In genomic region chr6:88928026-88928425, GRCm38 (mm10) we compare ENCODE assay signal across 10 mouse cellular contexts. TPM values are rescaled to one million over a fixed set of nuclear protein-coding genes. Genes with fewer than 3 reads are reported as not detected.
DNase-seq lines count a peak whose midpoint lies in the region; ATAC-seq lines count a peak whose summit lies in the region.
"Had no signal": no experiment of that assay in that cellular context is flagged by ENCODE, and none has a peak within 500 bp of the region (broad histone marks: within the 10 kb centered on the region; RNA-seq: fewer than 3 reads in every experiment).

No protein-coding gene starts in this region.

- no peaks in the 10 kb centered on the region for H3K36me3 ChIP-seq in heart, embryonic 12.5 days
- no peaks in the 10 kb centered on the region for H3K36me3 ChIP-seq in limb, embryonic 11.5 days (ENCODE audit: control insufficient read depth, insufficient read depth, low read length)
- H3K36me3 ChIP-seq: embryonic facial prominence, embryonic 13.5 days had no signal

- H3K27ac ChIP-seq in heart, embryonic 12.5 days (ENCODE audit: poor library complexity, severe bottlenecking): no peak overlapping the region
- H3K27ac ChIP-seq in limb, embryonic 11.5 days (replicated peaks; ENCODE audit: low read depth, low read length): no peak overlapping the region
- H3K27ac ChIP-seq: embryonic facial prominence, embryonic 13.5 days had no signal

- ATAC-seq in heart, embryonic 12.5 days (ENCODE audit: insufficient number of reproducible peaks, low FRiP score): peak; percentile 7; the same call in 1 of the 2 replicates
- 0 out of 2 replicates have a peak, but pooled peaks have one; percentile 5 for ATAC-seq in limb, embryonic 11.5 days (ENCODE audit: insufficient number of reproducible peaks, low FRiP score, low TSS enrichment, low read depth)
- ATAC-seq: intestine, embryonic 16.5 days had no signal

- H3K9ac ChIP-seq in heart, embryonic 12.5 days: no peak overlapping the region
- H3K9ac ChIP-seq in limb, embryonic 11.5 days (ENCODE audit: low read length): no peak overlapping the region
- H3K9ac ChIP-seq: embryonic facial prominence, embryonic 13.5 days had no signal

- no peaks in the 10 kb centered on the region for H3K27me3 ChIP-seq in heart, embryonic 12.5 days (replicated peaks)
- H3K27me3 ChIP-seq in limb, embryonic 11.5 days (ENCODE audit: control insufficient read depth, insufficient read depth, low read length): no peaks in the 10 kb centered on the region
- H3K27me3 ChIP-seq: embryonic facial prominence, embryonic 13.5 days had no signal

- H3K4me3 ChIP-seq in heart, embryonic 12.5 days: no peak overlapping the region
- no peak overlapping the region for H3K4me3 ChIP-seq in limb, embryonic 11.5 days (ENCODE audit: low read depth, low read length)
- H3K4me3 ChIP-seq: embryonic facial prominence, embryonic 13.5 days; myocyte had no signal

- DNase-seq in heart, adult 11 months: no peak
- peak; percentile 32 for DNase-seq in NIH3T3 (ENCODE audit: low read depth)
- peak; percentile 71 to 77 for DNase-seq in cerebellum, postnatal 10 days
- no peak for DNase-seq in limb, embryonic 11.5 days (ENCODE audit: low spot score)
- DNase-seq in thymus, postnatal 0 days (ENCODE audit: low spot score): no peak
- DNase-seq in layer of hippocampus, adult 9-11 months: no peak

- H3K9me3 ChIP-seq in heart, embryonic 12.5 days (replicated peaks): no peaks in the 10 kb centered on the region
- no peaks in the 10 kb centered on the region for H3K9me3 ChIP-seq in limb, embryonic 11.5 days (ENCODE audit: control insufficient read depth, low read length)
- H3K9me3 ChIP-seq: embryonic facial prominence, embryonic 13.5 days had no signal

- H3K4me2 ChIP-seq in heart, embryonic 12.5 days: no peak overlapping the region
- no peak overlapping the region for H3K4me2 ChIP-seq in limb, embryonic 11.5 days (ENCODE audit: low read depth, severe bottlenecking)
- H3K4me2 ChIP-seq: embryonic facial prominence, embryonic 13.5 days had no signal

- WGBS in heart, embryonic 12.5 days: 89% methylated on average over 1 of the region's 1 CpGs
- WGBS in limb, embryonic 11.5 days: 89% methylated on average over 1 of the region's 1 CpGs

- peaks cover 43% of the 10 kb centered on the region for H3K4me1 ChIP-seq in heart, embryonic 12.5 days (replicated peaks)
- peaks cover 15% of the 10 kb centered on the region for H3K4me1 ChIP-seq in limb, embryonic 11.5 days (ENCODE audit: control insufficient read depth, insufficient read depth, low read length)

RNA-seq across cellular contexts. Expression of gene Tpra1, which starts 26.0 kb away (rescaled TPM):
- polyA plus RNA-seq in heart, embryonic 12.5 days (2016; fragmentation: Nextera tagmentation; extraction: Ambion mirVana): 42.8 and 48.0 TPM in 2 replicates
- 45.4 and 47.8 TPM in 2 replicates for polyA plus RNA-seq in limb, embryonic 11.5 days (2014; fragmentation: Nextera tagmentation; extraction: Ambion mirVana)
- 77.0 and 78.8 TPM in 2 replicates for polyA plus RNA-seq in thymus, postnatal 0 days (2015; fragmentation: Nextera tagmentation; extraction: Ambion mirVana)

RNA-seq across cellular contexts. Expression of gene Mcm2, which starts 29.4 kb away (rescaled TPM):
- 130 TPM in 2 replicates for polyA plus RNA-seq in heart, embryonic 12.5 days (2016; fragmentation: Nextera tagmentation; extraction: Ambion mirVana)
- polyA plus RNA-seq in limb, embryonic 11.5 days (2014; fragmentation: Nextera tagmentation; extraction: Ambion mirVana): 228 and 240 TPM in 2 replicates
- polyA plus RNA-seq in thymus, postnatal 0 days (2015; fragmentation: Nextera tagmentation; extraction: Ambion mirVana): 138 and 161 TPM in 2 replicates

RNA-seq across cellular contexts. Expression of gene Podxl2, which starts 53.2 kb away (rescaled TPM):
- 44.0 and 50.8 TPM in 2 replicates for polyA plus RNA-seq in heart, embryonic 12.5 days (2016; fragmentation: Nextera tagmentation; extraction: Ambion mirVana)
- 49.3 and 50.2 TPM in 2 replicates for polyA plus RNA-seq in limb, embryonic 11.5 days (2014; fragmentation: Nextera tagmentation; extraction: Ambion mirVana)
- polyA plus RNA-seq in thymus, postnatal 0 days (2015; fragmentation: Nextera tagmentation; extraction: Ambion mirVana): 14.1 and 16.9 TPM in 2 replicates

Comparison
In these comparisons a context has a peak if more than half of its experiments do, and no peak if none do; other contexts are left out.
1. DNase-seq: peak in NIH3T3 (single experiment) and cerebellum, postnatal 10 days (2 of 2); none in heart, adult 11 months (single experiment), limb, embryonic 11.5 days (single experiment), thymus, postnatal 0 days (single experiment) and layer of hippocampus, adult 9-11 months (single experiment).